Comparison of ENCODE assay signal across 8 mouse cellular contexts in genomic region chr7:144738357-144738798, GRCm38 (mm10). TPM values are rescaled to one million over a fixed set of nuclear protein-coding genes. Genes with fewer than 3 reads are reported as not detected.
A peak's percentile ranks its signal among the peaks of the same experiment; 100 is the strongest.
DNase-seq lines count a peak whose midpoint lies in the region; ATAC-seq lines count a peak whose summit lies in the region.

No protein-coding gene starts in this region.

- no peak for DNase-seq in kidney, adult 8-10 months
- DNase-seq in embryonic facial prominence, embryonic 14.5 days (ENCODE audit: low spot score): peak; percentile 18
- no peak for DNase-seq in spleen, postnatal 4 days (ENCODE audit: low spot score in 2 of 2)
- no peak for DNase-seq in cerebellum, postnatal 4 days (ENCODE audit: low spot score in 2 of 2)
- no peak for DNase-seq in Muller cell, postnatal 12 days (ENCODE audit: inconsistent ontology term)

- peak overlapping the region; percentile 50 for H3K4me3 ChIP-seq in kidney, embryonic 15.5 days (replicated peaks)
- peak overlapping the region; percentile 37 for H3K4me3 ChIP-seq in embryonic facial prominence, embryonic 14.5 days (ENCODE audit: low read depth, low read length)
- peak overlapping the region; percentile 49 for H3K4me3 ChIP-seq in intestine, embryonic 16.5 days (ENCODE audit: low read length)
- H3K4me3 ChIP-seq in midbrain, embryonic 16.5 days (ENCODE audit: low read depth, low read length): peak overlapping the region; percentile 48

- no peaks in the 10 kb centered on the region for H3K36me3 ChIP-seq in kidney, embryonic 15.5 days
- H3K36me3 ChIP-seq in embryonic facial prominence, embryonic 14.5 days (ENCODE audit: control insufficient read depth, insufficient read depth, low read length): no peaks in the 10 kb centered on the region
- no peaks in the 10 kb centered on the region for H3K36me3 ChIP-seq in intestine, embryonic 16.5 days (ENCODE audit: control insufficient read depth, insufficient read depth, low read length)
- no peaks in the 10 kb centered on the region for H3K36me3 ChIP-seq in midbrain, embryonic 16.5 days (ENCODE audit: control insufficient read depth, insufficient read depth, low read length)

- 1% methylated on average over 31 of the region's 33 CpGs for WGBS in kidney, embryonic 15.5 days
- 2% methylated on average over 20 of the region's 33 CpGs for WGBS in embryonic facial prominence, embryonic 14.5 days
- WGBS in intestine, embryonic 16.5 days: 2% methylated on average over 33 of the region's 33 CpGs
- under 1% methylated on average over 26 of the region's 33 CpGs for WGBS in midbrain, embryonic 16.5 days

- H3K4me2 ChIP-seq in kidney, embryonic 15.5 days: peak overlapping the region; percentile 87
- H3K4me2 ChIP-seq in embryonic facial prominence, embryonic 14.5 days (ENCODE audit: low read depth, low read length): peak overlapping the region; percentile 56
- H3K4me2 ChIP-seq in intestine, embryonic 16.5 days (ENCODE audit: low read depth, low read length): peak overlapping the region; percentile 88
- peak overlapping the region; percentile 94 for H3K4me2 ChIP-seq in midbrain, embryonic 16.5 days (ENCODE audit: low read length)

- no peak overlapping the region; the same call in 1 of the 2 replicates for H3K27ac ChIP-seq in kidney, embryonic 15.5 days
- no peak overlapping the region for H3K27ac ChIP-seq in embryonic facial prominence, embryonic 14.5 days (replicated peaks; ENCODE audit: low read depth, low read length)
- H3K27ac ChIP-seq in intestine, embryonic 16.5 days (ENCODE audit: low read length): peak overlapping the region; percentile 48
- no peak overlapping the region for H3K27ac ChIP-seq in midbrain, embryonic 16.5 days (ENCODE audit: low read length)

- H3K9me3 ChIP-seq in kidney, embryonic 15.5 days (replicated peaks): no peaks in the 10 kb centered on the region
- no peaks in the 10 kb centered on the region for H3K9me3 ChIP-seq in embryonic facial prominence, embryonic 14.5 days (ENCODE audit: control insufficient read depth, low read length)
- H3K9me3 ChIP-seq in intestine, embryonic 16.5 days (ENCODE audit: control insufficient read depth, low read length): no peaks in the 10 kb centered on the region
- H3K9me3 ChIP-seq in midbrain, embryonic 16.5 days (replicated peaks; ENCODE audit: control insufficient read depth, low read length, poor library complexity, severe bottlenecking): no peaks in the 10 kb centered on the region

- peaks cover 32% of the 10 kb centered on the region for H3K27me3 ChIP-seq in kidney, embryonic 15.5 days
- 0 out of 2 replicates have a peak, but pooled peaks cover 6% of the 10 kb centered on the region for H3K27me3 ChIP-seq in embryonic facial prominence, embryonic 14.5 days (replicated peaks; ENCODE audit: control insufficient read depth, insufficient read depth, low read length)
- H3K27me3 ChIP-seq in intestine, embryonic 16.5 days (replicated peaks; ENCODE audit: control insufficient read depth, insufficient read depth, low read length): peaks cover 5% of the 10 kb centered on the region; the same call in 1 of the 2 replicates
- peaks cover 2% of the 10 kb centered on the region; the same call in 1 of the 2 replicates for H3K27me3 ChIP-seq in midbrain, embryonic 16.5 days (ENCODE audit: control insufficient read depth, insufficient read depth, low read depth, low read length)

- H3K9ac ChIP-seq in kidney, embryonic 15.5 days: peak overlapping the region; percentile 52
- peak overlapping the region; percentile 50 for H3K9ac ChIP-seq in embryonic facial prominence, embryonic 14.5 days (ENCODE audit: low read depth, low read length)
- H3K9ac ChIP-seq in intestine, embryonic 16.5 days (ENCODE audit: low read depth, low read length): peak overlapping the region; percentile 67
- peak overlapping the region; percentile 72 for H3K9ac ChIP-seq in midbrain, embryonic 16.5 days (ENCODE audit: low read depth, low read length)

- peak; percentile 76 for ATAC-seq in kidney, embryonic 15.5 days (replicated peaks; ENCODE audit: low FRiP score)
- ATAC-seq in embryonic facial prominence, embryonic 14.5 days (ENCODE audit: low read depth): peak; percentile 34; the same call in 1 of the 2 replicates
- ATAC-seq in intestine, embryonic 16.5 days: peak; percentile 42; the same call in 1 of the 2 replicates
- peak; percentile 58; the same call in 1 of the 2 replicates for ATAC-seq in midbrain, embryonic 16.5 days

- peaks cover 40% of the 10 kb centered on the region for H3K4me1 ChIP-seq in kidney, embryonic 15.5 days
- H3K4me1 ChIP-seq in embryonic facial prominence, embryonic 14.5 days (ENCODE audit: control insufficient read depth, insufficient read depth, low read length): peaks cover 9% of the 10 kb centered on the region
- H3K4me1 ChIP-seq in intestine, embryonic 16.5 days (ENCODE audit: control insufficient read depth, insufficient read depth, low read length): peaks cover 34% of the 10 kb centered on the region
- H3K4me1 ChIP-seq in midbrain, embryonic 16.5 days (ENCODE audit: control insufficient read depth, insufficient read depth, low read length): peaks cover 8% of the 10 kb centered on the region

RNA-seq across cellular contexts. Expression of gene Ano1, which starts 13.4 kb away (rescaled TPM):
- polyA plus RNA-seq in kidney, embryonic 15.5 days (2015; fragmentation: Nextera tagmentation; extraction: Ambion mirVana): 42.1 and 47.8 TPM in 2 replicates
- polyA plus RNA-seq in embryonic facial prominence, embryonic 14.5 days (2014; fragmentation: Nextera tagmentation; extraction: Ambion mirVana): 20.8 and 22.2 TPM in 2 replicates
- polyA plus RNA-seq in intestine, embryonic 16.5 days (2015; fragmentation: Nextera tagmentation; extraction: Ambion mirVana): 19.9 and 20.3 TPM in 2 replicates
- 9.8 and 11.2 TPM in 2 replicates for polyA plus RNA-seq in midbrain, embryonic 16.5 days (2015; fragmentation: Nextera tagmentation; extraction: Ambion mirVana)
